Comparison of ENCODE assay signal across 21 mouse cellular contexts in the genomic region with DNA sequence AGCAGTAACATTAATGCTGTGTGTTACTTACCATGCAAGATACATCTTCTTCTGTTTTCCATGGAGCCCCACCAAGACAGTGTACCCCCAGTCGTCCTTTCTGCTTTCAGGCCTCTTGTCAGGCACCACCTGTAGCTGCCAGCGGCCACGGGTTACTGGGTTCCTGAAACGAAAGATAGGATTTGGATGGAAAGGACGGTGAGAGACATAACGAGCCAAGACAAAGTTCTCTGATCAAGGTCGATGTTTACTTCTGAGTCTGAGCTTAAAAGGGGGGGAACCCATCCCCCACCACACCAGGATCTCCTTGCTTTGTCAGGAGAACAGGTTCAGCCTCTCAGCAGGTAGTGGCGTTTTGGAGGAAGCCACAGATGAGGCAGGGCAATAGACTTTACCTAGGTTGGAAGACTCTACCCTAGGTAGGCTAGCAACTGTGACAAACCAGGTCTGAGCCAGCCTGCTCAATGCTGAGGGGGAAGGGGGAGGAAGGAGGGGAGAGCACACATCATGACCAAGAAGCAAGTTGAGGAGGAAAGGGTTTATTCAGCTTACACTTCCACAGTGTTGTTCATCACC. TPM values are rescaled to one million over a fixed set of nuclear protein-coding genes. Genes with fewer than 3 reads are reported as not detected.
DNase-seq lines count a peak whose midpoint lies in the region; ATAC-seq lines count a peak whose summit lies in the region.
"Had no signal": no experiment of that assay in that cellular context is flagged by ENCODE, and none has a peak within 500 bp of the region (broad histone marks: within the 10 kb centered on the region; RNA-seq: fewer than 3 reads in every experiment).

No protein-coding gene starts in this region.

- DNase-seq in heart, embryonic 10.5 days (ENCODE audit: low spot score), result peak; percentile 69
- DNase-seq in heart, adult 9 months (ENCODE audit: low spot score in 2 of 2), result no peak
- DNase-seq in ES-CJ7 (ENCODE audit: low read depth, low spot score) (peak; percentile 56), R1 (ENCODE audit: low read depth, low spot score) (peak; percentile 71)
- DNase-seq: adrenal gland, adult 8-10 months; adrenal gland, postnatal 14 days; adrenal gland, postnatal 36 days; cerebellum, adult 11-12 months; cerebellum, adult 2 months; cerebellum, adult 9-10 months; cerebellum, postnatal 10 days; cerebellum, postnatal 25 days; forebrain, postnatal 0 days had no signal

- no peak for ATAC-seq in CD4-positive, CD25-positive, alpha-beta regulatory T cell, adult 4 months
- ATAC-seq in intestine, embryonic 15.5 days, result no peak
- ATAC-seq: activated CD4-positive, CD25-positive, alpha-beta regulatory T cell, adult 4 months; forebrain, embryonic 13.5 days; forebrain, embryonic 15.5 days; forebrain, postnatal 0 days had no signal

- no peaks in the 10 kb centered on the region for H3K27me3 ChIP-seq in heart, embryonic 10.5 days (ENCODE audit: insufficient read depth, poor library complexity, severe bottlenecking)
- no peaks in the 10 kb centered on the region for H3K27me3 ChIP-seq in intestine, embryonic 15.5 days (replicated peaks)
- H3K27me3 ChIP-seq: CH12.LX; embryonic facial prominence, embryonic 12.5 days; forebrain, embryonic 13.5 days; forebrain, embryonic 15.5 days had no signal

- H3K36me3 ChIP-seq in heart, embryonic 10.5 days, result no peaks in the 10 kb centered on the region; the same call in 1 of the 2 replicates
- H3K36me3 ChIP-seq in intestine, embryonic 15.5 days, result no peaks in the 10 kb centered on the region
- H3K36me3 ChIP-seq: embryonic facial prominence, embryonic 10.5 days; embryonic facial prominence, embryonic 12.5 days; forebrain, embryonic 15.5 days had no signal

- no peak overlapping the region for H3K27ac ChIP-seq in heart, embryonic 10.5 days
- H3K27ac ChIP-seq in intestine, embryonic 15.5 days, result no peak overlapping the region
- H3K27ac ChIP-seq: embryonic facial prominence, embryonic 10.5 days; embryonic facial prominence, embryonic 12.5 days; forebrain, embryonic 13.5 days; forebrain, embryonic 15.5 days had no signal

- no peak overlapping the region for H3K4me2 ChIP-seq in intestine, embryonic 15.5 days (replicated peaks)
- H3K4me2 ChIP-seq: embryonic facial prominence, embryonic 12.5 days; forebrain, embryonic 13.5 days; forebrain, embryonic 15.5 days had no signal

- no peak overlapping the region for H3K4me3 ChIP-seq in heart, embryonic 10.5 days
- no peak overlapping the region for H3K4me3 ChIP-seq in intestine, embryonic 15.5 days (replicated peaks)
- H3K4me3 ChIP-seq: embryonic facial prominence, embryonic 10.5 days; embryonic facial prominence, embryonic 12.5 days; forebrain, embryonic 13.5 days; forebrain, embryonic 15.5 days had no signal

- 47% methylated on average over 8 of the region's 8 CpGs for WGBS in heart, embryonic 10.5 days
- WGBS in intestine, embryonic 15.5 days, result 62% methylated on average over 8 of the region's 8 CpGs

- no peak overlapping the region for H3K9ac ChIP-seq in intestine, embryonic 15.5 days
- H3K9ac ChIP-seq: embryonic facial prominence, embryonic 12.5 days; forebrain, embryonic 13.5 days; forebrain, embryonic 15.5 days; forebrain, postnatal 0 days had no signal

- no peaks in the 10 kb centered on the region for H3K4me1 ChIP-seq in heart, embryonic 10.5 days
- H3K4me1 ChIP-seq in intestine, embryonic 15.5 days (replicated peaks), result no peaks in the 10 kb centered on the region
- H3K4me1 ChIP-seq: embryonic facial prominence, embryonic 10.5 days; embryonic facial prominence, embryonic 12.5 days; forebrain, embryonic 13.5 days; forebrain, embryonic 15.5 days had no signal

- no peaks in the 10 kb centered on the region for H3K9me3 ChIP-seq in heart, embryonic 10.5 days
- H3K9me3 ChIP-seq in intestine, embryonic 15.5 days, result peaks cover 4% of the 10 kb centered on the region; the same call in 1 of the 2 replicates
- H3K9me3 ChIP-seq: embryonic facial prominence, embryonic 12.5 days; forebrain, embryonic 15.5 days had no signal

RNA-seq across cellular contexts. Expression of gene Cox20, which starts 31.2 kb away (rescaled TPM):
- polyA plus RNA-seq in heart, embryonic 10.5 days (2016; fragmentation: Nextera tagmentation; extraction: Ambion mirVana), result 112 and 129 TPM in 2 replicates
- 100 to 1,000 TPM; 151 to 205 TPM for polyA plus RNA-seq in CD4-positive, CD25-positive, alpha-beta regulatory T cell, adult 4 months (2017; shearing (Covaris generic))
- polyA plus RNA-seq in intestine, embryonic 15.5 days (2015; fragmentation: Nextera tagmentation; extraction: Ambion mirVana), result 134 and 159 TPM in 2 replicates

RNA-seq across cellular contexts. Expression of gene Hnrnpu, which starts 49.9 kb away (rescaled TPM):
- 296 and 533 TPM in 2 replicates for polyA plus RNA-seq in heart, embryonic 10.5 days (2016; fragmentation: Nextera tagmentation; extraction: Ambion mirVana)
- polyA plus RNA-seq in CD4-positive, CD25-positive, alpha-beta regulatory T cell, adult 4 months (2017; shearing (Covaris generic)), result 100 to 1,000 TPM in 1 of 2 experiments, 10 to 100 TPM in 1; 73.0 to 136 TPM
- 300 and 379 TPM in 2 replicates for polyA plus RNA-seq in intestine, embryonic 15.5 days (2015; fragmentation: Nextera tagmentation; extraction: Ambion mirVana)

Comparison
In these comparisons a context has a peak if more than half of its experiments do, and no peak if none do; other contexts are left out.
1. DNase-seq: peak in heart, embryonic 10.5 days (single experiment), ES-CJ7 (single experiment) and R1 (single experiment); none in heart, adult 9 months (0 of 2).